8 mouse cellular contexts compared by ENCODE assay signal in genomic region chr13:95535461-95536116, GRCm38 (mm10). TPM values are rescaled to one million over a fixed set of nuclear protein-coding genes. Genes with fewer than 3 reads are reported as not detected.
DNase-seq lines count a peak whose midpoint lies in the region; ATAC-seq and TF ChIP-seq lines count a peak whose summit lies in the region.

No protein-coding gene starts in this region.

- H3K4me2 ChIP-seq in kidney, embryonic 14.5 days (replicated peaks; ENCODE audit: low read depth, low read length) = peak overlapping the region; percentile 19
- H3K4me2 ChIP-seq in liver, embryonic 11.5 days = peak overlapping the region; percentile 49
- peak overlapping the region; percentile 33 for H3K4me2 ChIP-seq in neural tube, embryonic 12.5 days (replicated peaks)

- no peak for ATAC-seq in kidney, embryonic 14.5 days (ENCODE audit: low FRiP score, low TSS enrichment)
- ATAC-seq in liver, embryonic 11.5 days (replicated peaks; ENCODE audit: low FRiP score) = peak; percentile 83
- ATAC-seq in neural tube, embryonic 12.5 days (ENCODE audit: low FRiP score, low read depth) = no peak

- DNase-seq in kidney, adult 2 months = no peak
- peak; percentile 57 for DNase-seq in embryo, embryonic 10 days (ENCODE audit: low spot score)
- DNase-seq in liver, embryonic 11.5 days (ENCODE audit: low spot score) = no peak
- no peak for DNase-seq in cerebellum, postnatal 10 days
- no peak for DNase-seq in right cerebral cortex, postnatal 14 days
- no peak for DNase-seq in thymus, postnatal 25 days

- WGBS in kidney, embryonic 14.5 days = 8% methylated on average over 11 of the region's 11 CpGs
- WGBS in kidney, adult 2 months = 35% methylated on average over 11 of the region's 11 CpGs
- 7% methylated on average over 11 of the region's 11 CpGs for WGBS in liver, embryonic 11.5 days
- WGBS in neural tube, embryonic 12.5 days = 10% methylated on average over 11 of the region's 11 CpGs

- no peak overlapping the region for H3K4me3 ChIP-seq in kidney, embryonic 14.5 days (ENCODE audit: low read length)
- no peak overlapping the region for H3K4me3 ChIP-seq in kidney, adult 2 months (ENCODE audit: insufficient read depth, low read depth, low read length)
- peak overlapping the region; percentile 0; the same call in 1 of the 2 replicates for H3K4me3 ChIP-seq in liver, embryonic 11.5 days (ENCODE audit: low read depth, low read length)
- no peak overlapping the region for H3K4me3 ChIP-seq in neural tube, embryonic 12.5 days

- H3K9ac ChIP-seq in kidney, embryonic 14.5 days (ENCODE audit: low read depth, low read length) = no peak overlapping the region
- peak overlapping the region; percentile 30; the same call in 1 of the 2 replicates for H3K9ac ChIP-seq in liver, embryonic 11.5 days (ENCODE audit: low read depth, low read length)
- no peak overlapping the region for H3K9ac ChIP-seq in neural tube, embryonic 12.5 days

- no peaks in the 10 kb centered on the region for H3K36me3 ChIP-seq in kidney, embryonic 14.5 days (ENCODE audit: control insufficient read depth, insufficient read depth, low read length)
- H3K36me3 ChIP-seq in kidney, adult 2 months (ENCODE audit: control insufficient read depth, insufficient read depth, low read length) = no peaks in the 10 kb centered on the region
- no peaks in the 10 kb centered on the region for H3K36me3 ChIP-seq in liver, embryonic 11.5 days (ENCODE audit: control insufficient read depth, insufficient read depth, low read length)
- no peaks in the 10 kb centered on the region for H3K36me3 ChIP-seq in neural tube, embryonic 12.5 days

- no peaks in the 10 kb centered on the region for H3K27me3 ChIP-seq in kidney, embryonic 14.5 days (ENCODE audit: control insufficient read depth, insufficient read depth, low read length)
- H3K27me3 ChIP-seq in kidney, adult 2 months (replicated peaks; ENCODE audit: control insufficient read depth, insufficient read depth, low read length) = no peaks in the 10 kb centered on the region
- peaks cover 7% of the 10 kb centered on the region for H3K27me3 ChIP-seq in liver, embryonic 11.5 days (replicated peaks; ENCODE audit: control insufficient read depth, insufficient read depth, low read length)
- H3K27me3 ChIP-seq in neural tube, embryonic 12.5 days (replicated peaks) = no peaks in the 10 kb centered on the region

- no peak for TF ChIP-seq POLR2A in kidney, adult 2 months (IDR thresholded peaks at IDR 0.05; ENCODE audit: low read depth, low read length)

- H3K9me3 ChIP-seq in kidney, embryonic 14.5 days (ENCODE audit: control insufficient read depth, low read length) = no peaks in the 10 kb centered on the region
- no peaks in the 10 kb centered on the region for H3K9me3 ChIP-seq in liver, embryonic 11.5 days (ENCODE audit: control insufficient read depth, low read length)
- H3K9me3 ChIP-seq in neural tube, embryonic 12.5 days = no peaks in the 10 kb centered on the region

- H3K27ac ChIP-seq in kidney, embryonic 14.5 days (ENCODE audit: low read depth, low read length) = no peak overlapping the region
- H3K27ac ChIP-seq in kidney, adult 2 months (ENCODE audit: insufficient read depth, low read depth, low read length) = no peak overlapping the region
- H3K27ac ChIP-seq in liver, embryonic 11.5 days (ENCODE audit: low read depth, low read length) = peak overlapping the region; percentile 64
- H3K27ac ChIP-seq in neural tube, embryonic 12.5 days = no peak overlapping the region

- H3K4me1 ChIP-seq in kidney, embryonic 14.5 days (ENCODE audit: control insufficient read depth, insufficient read depth, low read length) = peaks cover 21% of the 10 kb centered on the region
- peaks cover 5% of the 10 kb centered on the region; the same call in 1 of the 2 replicates for H3K4me1 ChIP-seq in kidney, adult 2 months (ENCODE audit: control insufficient read depth, insufficient read depth, low read length)
- H3K4me1 ChIP-seq in liver, embryonic 11.5 days (replicated peaks; ENCODE audit: control insufficient read depth, insufficient read depth, low read length) = peaks cover 29% of the 10 kb centered on the region
- H3K4me1 ChIP-seq in neural tube, embryonic 12.5 days = peaks cover 22% of the 10 kb centered on the region

- TF ChIP-seq CTCF in kidney, adult 2 months (conservative IDR thresholded peaks at IDR 0.05; ENCODE audit: insufficient read depth, insufficient read length, low read depth, low read length) = no peak

RNA-seq across cellular contexts. Expression of gene F2rl1, which starts 10.6 kb away (rescaled TPM):
- polyA plus RNA-seq in kidney, embryonic 14.5 days (2014; fragmentation: Nextera tagmentation; extraction: Ambion mirVana) = 6.2 and 7.8 TPM in 2 replicates
- 27.2 and 29.9 TPM in 2 replicates for polyA plus RNA-seq in kidney, adult 2 months (2012; rRNA removed)
- 0.21 and 0.43 TPM in 2 replicates for polyA plus RNA-seq in liver, embryonic 11.5 days (2014; fragmentation: Nextera tagmentation; extraction: Ambion mirVana)
- polyA plus RNA-seq in neural tube, embryonic 12.5 days (2016; fragmentation: Nextera tagmentation; extraction: Ambion mirVana) = 0.11 TPM in 1 of 2 replicates, not detected in the other

RNA-seq across cellular contexts. Expression of gene S100z, which starts 57.1 kb away (rescaled TPM):
- not detected in 2 replicates for polyA plus RNA-seq in kidney, embryonic 14.5 days (2014; fragmentation: Nextera tagmentation; extraction: Ambion mirVana)
- 0.80 TPM in 1 of 2 replicates, not detected in the other for polyA plus RNA-seq in kidney, adult 2 months (2012; rRNA removed)
- not detected in 2 replicates for polyA plus RNA-seq in liver, embryonic 11.5 days (2014; fragmentation: Nextera tagmentation; extraction: Ambion mirVana)
- not detected in 2 replicates for polyA plus RNA-seq in neural tube, embryonic 12.5 days (2016; fragmentation: Nextera tagmentation; extraction: Ambion mirVana)
